Mouse (Mus musculus) mouse embryonic stem cell (cell line): ENCODE measurements around the gene Aox3.

Experiments used
- in situ Hi-C, 2 experiments: fragments of 300-500 bp; cut with MboI; formaldehyde crosslinking; loops; 1 replicate in 1 of 2; 3 replicates in 1 of 2; pipeline ENCODE4 v1.14.3; 2019 to 2020; ENCODE audit warnings: low sequenced_read_pairs in 2 of 2, low pct_unique_long_range_greater_than_20kb in 1 of 2, mixed read lengths in 1 of 2; ENCODE audit not compliant: unreplicated experiment in 1 of 2

The Aox3 gene

DNA sequence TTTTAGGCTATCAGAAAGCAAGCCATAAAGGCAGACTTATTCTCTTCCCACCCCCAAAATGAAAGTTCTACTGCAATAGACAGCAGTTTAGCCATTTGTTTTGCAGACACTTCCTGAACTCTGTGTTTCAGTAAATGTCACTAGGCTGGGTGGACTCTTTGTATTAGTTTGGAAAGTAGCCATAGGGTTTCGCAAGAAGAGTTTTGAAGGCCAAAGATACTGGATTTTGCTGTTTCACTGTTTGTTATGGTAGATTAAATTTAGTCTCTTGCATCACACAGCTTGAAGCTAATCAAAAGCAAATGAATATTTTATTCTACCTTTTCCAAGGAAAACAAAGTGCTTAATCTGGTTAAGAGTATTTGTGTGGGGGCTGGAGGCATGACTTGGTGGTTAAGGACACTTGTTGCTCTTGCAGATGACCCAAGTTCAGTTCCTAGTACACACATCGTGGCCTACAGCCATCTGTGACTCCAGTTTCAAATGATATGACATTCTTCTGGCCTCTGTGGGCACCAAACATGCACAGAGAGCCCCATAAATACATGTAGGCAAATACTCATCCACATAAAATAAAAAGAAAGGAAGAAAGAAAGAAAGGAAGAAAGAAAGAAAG is 11.3 kb upstream of the Aox3 start:
- in situ Hi-C loops: no loop called here

GRCm38 (mm10) chr1:58102494-58102893 is 10.4 kb upstream of the Aox3 start:
- in situ Hi-C loops: no loop called here

DNA sequence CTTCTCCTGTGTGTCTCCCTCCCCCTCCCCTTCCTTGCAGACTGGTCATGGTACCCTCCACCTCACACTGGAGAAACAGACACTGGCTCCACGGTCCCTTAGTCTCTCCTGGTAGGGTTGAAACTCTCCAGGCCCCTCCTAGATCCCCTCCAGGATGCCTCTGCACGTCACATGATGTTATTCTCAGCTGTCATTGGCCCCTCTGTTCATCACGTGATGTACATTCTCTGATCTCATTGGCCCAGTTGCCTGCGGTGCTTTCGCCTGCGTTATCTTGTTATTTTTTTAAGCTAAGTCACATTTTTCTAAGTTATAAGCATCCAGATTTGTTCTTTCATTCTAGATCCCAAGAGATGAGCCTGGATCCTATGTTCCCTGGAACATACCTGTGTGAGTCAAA is 7.2 kb upstream of the Aox3 start:
- in situ Hi-C loops: no loop called here

DNA sequence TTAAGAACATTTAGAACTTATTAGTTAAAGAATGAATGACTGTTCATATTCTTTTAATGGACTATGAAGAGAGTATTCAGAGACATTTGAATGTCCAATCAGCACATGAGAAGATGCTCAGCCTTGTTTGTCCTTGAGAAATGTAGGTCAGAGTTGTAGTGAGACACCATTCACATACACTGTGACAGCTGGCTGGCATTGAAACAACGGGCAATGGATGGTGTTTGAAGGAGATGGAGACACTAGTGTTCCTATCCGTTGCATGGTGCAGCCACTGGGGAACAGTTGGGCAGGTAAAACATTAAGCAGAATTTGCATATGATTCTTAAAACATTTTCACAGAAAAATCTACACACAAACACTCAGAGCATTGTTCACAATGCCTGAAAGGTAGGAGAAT is 5.9 kb upstream of the Aox3 start:
- in situ Hi-C loops: no loop called here

- in situ Hi-C loops: no loop called here
Measured at GRCm38 (mm10) chr1:58110241-58110640, 2.7 kb upstream of the Aox3 start.

DNA sequence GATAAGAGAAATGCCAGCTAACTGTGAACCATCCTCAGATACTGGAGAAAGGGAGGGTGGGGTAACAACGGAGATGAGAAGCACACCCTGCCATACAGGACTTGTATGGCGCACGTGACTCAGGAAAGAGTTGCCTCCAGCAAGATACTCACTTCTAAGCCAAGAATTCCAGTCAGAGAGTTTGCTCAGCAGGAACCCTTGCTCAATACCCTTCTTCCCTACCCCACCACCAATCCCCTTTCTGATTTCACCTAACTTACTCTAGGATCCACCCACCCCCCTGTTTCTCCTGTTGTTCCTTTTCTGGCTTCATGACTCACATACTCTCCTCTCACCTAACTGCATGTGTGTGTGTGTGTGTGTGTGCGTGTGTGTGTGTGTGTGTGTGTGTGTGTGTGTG is 1.6 kb upstream of the Aox3 start:
- in situ Hi-C loops: no loop called here

DNA sequence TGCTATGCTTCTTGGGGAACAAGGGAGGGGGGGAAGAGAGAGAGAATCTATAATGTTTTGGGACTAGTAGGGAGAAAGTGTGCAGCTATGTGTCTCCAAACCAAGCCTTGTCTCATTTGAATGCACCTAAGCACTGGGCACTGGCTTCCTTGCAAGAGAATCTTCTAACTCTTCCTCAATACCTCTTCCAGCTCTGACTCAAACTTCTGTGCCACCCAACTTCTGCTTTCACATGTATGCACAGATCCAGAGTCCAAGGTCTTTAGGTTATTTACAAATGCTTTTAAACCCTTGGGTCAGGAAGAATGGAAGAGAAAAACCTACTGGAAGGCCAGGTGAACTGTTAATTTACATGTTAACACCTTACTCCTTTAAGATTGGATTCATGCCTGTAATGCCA is 511 bp downstream of the Aox3 start:
- in situ Hi-C loops: no loop called here

DNA sequence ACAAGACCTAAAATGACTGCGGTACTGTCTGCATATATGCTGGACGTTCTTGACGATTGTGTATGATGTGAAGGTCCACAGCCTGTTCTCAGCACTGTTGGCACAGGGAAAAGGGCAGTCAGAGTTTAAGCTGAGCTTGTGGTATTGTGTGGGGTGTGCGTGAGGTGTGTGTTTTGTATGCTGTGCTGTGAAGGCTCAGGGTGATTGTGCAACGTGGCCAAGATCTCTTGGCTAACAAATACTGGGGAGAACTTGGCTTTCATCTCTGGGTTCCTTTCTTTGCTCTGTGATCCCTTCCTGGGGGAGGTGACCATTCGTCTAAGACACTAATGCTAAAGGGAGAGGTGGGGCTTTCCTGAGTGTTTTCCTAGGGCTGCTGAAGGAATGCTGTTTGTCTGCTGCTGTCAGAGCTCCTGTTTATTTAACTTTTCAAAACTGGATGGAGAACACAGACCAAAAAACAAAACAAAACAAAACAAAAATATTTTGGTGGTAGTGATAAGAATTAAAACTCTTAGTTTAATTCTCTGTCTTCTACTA is 1.2 kb downstream of the Aox3 start:
- in situ Hi-C loops: no loop called here

- in situ Hi-C loops: no loop called here
Measured at GRCm38 (mm10) chr1:58114666-58115375, 1.9 kb downstream of the Aox3 start.

DNA sequence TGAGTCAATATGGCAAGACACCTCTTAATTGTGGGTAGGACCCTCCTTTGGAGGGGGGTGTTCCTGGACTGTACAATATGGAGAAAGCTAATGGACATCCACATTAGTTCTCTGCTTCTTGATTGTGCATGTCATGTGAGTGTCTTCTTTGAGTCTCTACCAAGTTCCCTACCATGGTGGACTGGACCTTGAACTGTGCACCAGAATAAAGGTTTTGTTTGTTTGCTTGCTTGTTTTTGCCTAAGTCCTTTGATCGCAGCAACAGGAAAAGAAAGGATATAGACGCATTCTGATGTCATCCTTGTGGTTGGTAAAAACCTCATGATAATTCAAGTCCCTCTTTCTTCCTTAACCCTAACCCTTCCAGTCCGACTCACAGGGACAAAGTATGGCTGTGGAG is 5.3 kb downstream of the Aox3 start:
- in situ Hi-C loops: no loop called here

GRCm38 (mm10) chr1:58124901-58125300 is 12.0 kb downstream of the Aox3 start:
- in situ Hi-C loops: loop anchor here in 1 of 2 experiments (25.0 kb wide), 1 partner anchor 713 kb away; the partner anchor contains the start of genes Maip1 and Tyw5

DNA sequence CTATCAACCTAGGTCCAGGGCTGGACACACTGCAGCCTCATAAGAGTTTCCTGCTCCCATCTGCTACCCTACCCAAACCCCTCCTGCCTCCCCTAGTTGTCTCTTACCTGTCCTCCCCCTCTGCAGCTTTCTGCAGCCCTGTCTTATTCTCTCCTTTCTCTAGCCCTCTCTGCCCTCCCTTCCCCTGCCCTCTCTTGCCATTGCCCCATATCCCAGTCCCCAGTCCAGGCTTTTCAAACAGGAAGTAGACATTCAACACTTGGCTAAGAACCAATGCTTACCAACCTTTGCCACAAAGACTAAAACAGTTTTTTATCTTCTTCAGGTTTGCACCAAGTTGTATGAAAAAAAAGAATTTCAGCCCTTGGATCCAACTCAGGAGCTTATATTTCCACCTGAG is 25.0 kb downstream of the Aox3 start:
- in situ Hi-C loops: loop anchor here in 1 of 2 experiments (25.0 kb wide), 1 partner anchor 726 kb away; the partner anchor contains the start of genes Maip1 and Tyw5

DNA sequence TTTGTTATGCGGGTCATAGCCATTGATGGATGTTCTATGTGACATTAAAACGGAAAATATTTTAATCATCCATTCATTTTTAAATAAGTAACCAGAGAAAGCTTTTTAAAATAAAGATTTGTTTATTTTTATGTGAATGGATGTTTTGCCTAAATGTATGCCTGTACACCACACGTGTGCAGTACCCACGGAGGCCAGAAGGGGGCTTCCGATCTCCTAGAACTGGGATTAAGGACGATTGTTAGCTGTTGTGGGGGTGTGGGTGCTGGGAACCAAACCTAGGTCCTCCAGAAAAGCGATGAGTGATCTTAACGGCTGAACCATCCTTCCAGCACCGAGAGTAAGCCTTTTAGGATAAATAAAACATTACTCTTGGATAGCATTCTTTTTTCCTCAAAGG is 26.1 kb downstream of the Aox3 start:
- in situ Hi-C loops: loop anchor here in 1 of 2 experiments (25.0 kb wide), 1 partner anchor 727 kb away; the partner anchor contains the start of genes Maip1 and Tyw5

- in situ Hi-C loops: loop anchor here (10.0 to 25.0 kb wide), 2 partner anchors 154 to 728 kb away; partner anchors contain the start of genes Maip1 (in 1 of the 2) and Tyw5 (in 1 of the 2)
Measured at GRCm38 (mm10) chr1:58140607-58141006, 27.7 kb downstream of the Aox3 start.

- in situ Hi-C loops: loop anchor here (10.0 to 25.0 kb wide), 2 partner anchors 150 to 732 kb away; partner anchors contain the start of genes Maip1 (in 1 of the 2) and Tyw5 (in 1 of the 2)
Measured at GRCm38 (mm10) chr1:58144384-58145069, 31.6 kb downstream of the Aox3 start.

DNA sequence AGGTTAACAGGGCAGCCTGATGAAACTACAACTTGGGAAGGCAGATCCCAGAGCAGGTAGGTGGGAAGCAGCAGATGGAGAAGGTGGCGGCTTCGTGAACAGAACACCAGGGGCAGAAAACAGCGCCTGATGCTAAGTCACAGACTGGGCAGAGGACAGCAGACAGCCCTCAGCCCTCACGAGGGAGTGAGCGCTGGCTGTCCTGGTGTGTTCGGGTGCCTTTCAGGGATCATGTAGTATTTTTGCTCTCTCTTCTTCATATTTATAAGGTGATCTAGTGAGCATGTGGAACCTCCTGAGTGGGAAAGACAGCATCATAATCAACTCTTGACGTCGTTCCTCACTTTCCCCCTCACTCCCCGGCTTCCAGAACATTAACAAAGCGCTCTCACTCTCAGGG is 33.1 kb downstream of the Aox3 start:
- in situ Hi-C loops: loop anchor here (10.0 to 25.0 kb wide), 2 partner anchors 149 to 734 kb away; partner anchors contain the start of genes Maip1 (in 1 of the 2) and Tyw5 (in 1 of the 2)

DNA sequence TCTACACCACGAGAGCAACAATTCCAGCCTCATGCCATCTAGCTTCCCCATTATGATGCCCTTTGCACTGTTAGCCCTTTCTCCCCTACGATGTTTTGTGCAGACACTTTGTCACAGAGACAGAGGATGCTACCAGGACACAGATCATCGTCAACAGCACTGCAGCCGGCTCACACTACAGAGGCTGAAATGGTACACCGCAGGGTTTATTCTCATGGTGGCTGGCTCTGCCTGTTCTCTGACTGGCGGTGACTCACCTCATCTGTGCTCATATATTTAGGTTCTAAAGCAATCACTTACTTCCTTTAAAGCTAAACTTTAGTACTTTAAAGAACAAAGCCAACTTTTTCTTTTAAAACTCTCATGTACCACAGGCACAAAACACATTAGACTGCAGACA is 34.8 kb downstream of the Aox3 start:
- in situ Hi-C loops: loop anchor here (10.0 to 25.0 kb wide), 2 partner anchors 147 to 735 kb away; partner anchors contain the start of genes Maip1 (in 1 of the 2) and Tyw5 (in 1 of the 2)

DNA sequence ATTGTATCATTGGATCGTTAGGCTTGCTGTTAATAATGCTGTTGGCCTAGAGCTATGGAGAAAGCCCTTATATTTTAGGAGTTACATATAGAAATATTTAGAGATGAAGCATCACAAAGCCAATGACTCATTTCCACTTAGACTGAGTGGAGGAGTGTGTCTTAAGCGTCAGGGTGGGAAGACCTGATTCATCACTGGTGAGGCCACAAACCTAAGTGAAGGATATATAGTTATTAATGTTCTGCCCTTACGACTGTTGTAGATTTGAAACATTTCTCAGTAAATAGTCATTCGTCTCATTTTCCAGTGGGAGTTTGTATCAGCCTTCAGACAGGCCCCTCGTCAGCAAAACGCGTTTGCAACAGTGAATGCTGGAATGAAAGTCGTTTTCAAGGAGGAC is 39.3 kb downstream of the Aox3 start:
- in situ Hi-C loops: no loop called here

GRCm38 (mm10) chr1:58156747-58157146 is 43.8 kb downstream of the Aox3 start:
- in situ Hi-C loops: loop anchor here in 1 of 2 experiments (5.0 kb wide), 1 partner anchor 116 kb away; no protein-coding TSS in a partner anchor
